Mouse (Mus musculus) layer of hippocampus, postnatal 25 days (tissue): ENCODE measurements at regions not wholly inside any gene's neighbourhood (a gene's known extent, or its start where the extent isn't known, plus 50 kb on each side); places are given as distances from the start of the nearest gene placed in this dataset.

Experiments used
- DNase-seq, 2 experiments: peaks; one replicate each; pipeline ENCODE4 v3.0.0; 2022; ENCODE audit warnings: mixed read lengths in 2 of 2, low spot score in 1 of 2; ENCODE audit errors: extremely low spot score in 1 of 2

DNA sequence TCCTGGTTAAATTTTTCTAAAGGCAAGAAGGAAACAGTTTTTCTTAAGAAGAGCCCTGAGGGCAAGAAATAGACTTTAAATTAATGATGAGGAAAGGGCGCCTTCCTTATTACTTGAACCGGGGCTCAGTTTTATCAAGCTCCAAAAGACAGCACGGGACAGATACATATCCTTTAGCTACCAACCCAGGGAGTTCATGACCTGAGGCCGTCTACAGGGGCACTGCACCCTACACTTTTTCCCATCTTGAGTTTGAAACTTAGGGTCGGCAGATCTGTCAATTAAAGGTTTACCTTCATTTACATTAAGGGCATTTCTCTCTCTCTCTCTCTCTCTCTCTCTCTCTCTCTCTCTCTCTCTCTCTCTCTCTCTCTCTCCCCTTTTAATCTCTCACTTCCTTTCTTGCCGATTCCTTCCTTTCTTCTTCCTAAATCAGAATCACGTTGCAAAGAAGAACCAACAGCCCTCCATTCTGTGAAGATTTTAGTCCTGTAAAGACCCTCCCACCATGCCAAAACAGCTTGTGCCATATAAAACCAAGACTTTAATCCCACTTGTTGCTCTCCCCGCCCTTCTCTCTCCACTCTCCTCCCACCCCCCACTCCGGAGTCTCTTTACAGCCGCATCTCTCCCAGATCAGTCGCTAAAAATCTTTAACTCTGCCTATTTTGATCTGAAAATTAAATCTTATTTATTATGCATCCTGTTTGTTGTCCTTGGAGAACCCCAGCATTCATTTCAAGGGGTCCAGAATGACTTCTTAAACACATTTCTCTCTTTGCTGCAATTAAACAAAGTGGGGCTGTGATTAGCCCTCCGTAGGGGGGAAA lies 185.5 kb upstream of the Sp8 start:
- DNase-seq = no peak

DNA sequence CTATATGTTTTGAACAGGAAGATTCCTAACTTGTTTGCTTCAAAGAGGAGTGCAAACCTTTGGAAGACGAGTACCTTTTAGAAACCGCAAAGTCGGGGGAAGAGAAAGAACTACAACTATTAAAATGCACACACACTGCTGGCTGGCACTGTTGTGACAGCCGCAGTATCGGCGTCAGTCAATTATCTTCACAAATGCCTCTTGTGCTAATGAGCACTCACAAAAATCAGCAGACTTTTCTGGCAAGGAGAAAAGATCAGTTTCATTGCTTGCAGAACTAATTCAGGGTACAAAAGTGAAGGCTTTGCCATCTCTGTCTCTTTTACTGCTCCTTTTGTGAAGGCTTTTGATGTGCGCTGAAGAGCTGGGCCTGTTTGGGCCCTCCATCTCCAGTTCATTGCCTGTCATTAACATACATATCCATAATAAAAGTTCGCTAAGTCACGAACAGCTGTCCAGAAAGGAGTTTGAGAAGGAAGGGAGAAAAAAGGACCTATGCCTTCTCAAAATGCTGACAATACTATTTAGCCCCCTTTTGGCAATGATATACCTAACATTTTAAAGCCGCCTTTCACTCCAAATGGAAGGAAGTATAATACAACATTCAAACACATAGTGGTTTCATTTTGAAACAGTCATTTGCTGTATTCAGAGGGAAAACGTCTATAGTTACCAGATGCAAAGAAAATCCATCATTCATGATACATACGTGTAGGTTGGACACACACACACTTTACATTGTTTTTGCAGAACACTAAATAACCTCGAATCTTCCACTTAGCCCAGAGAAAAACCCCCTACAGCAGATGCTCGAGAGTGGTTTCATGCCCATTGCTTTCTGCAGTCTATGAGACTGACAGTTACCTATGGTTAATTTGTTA lies 186.6 kb upstream of the Sp8 start:
- no peak for DNase-seq

DNA sequence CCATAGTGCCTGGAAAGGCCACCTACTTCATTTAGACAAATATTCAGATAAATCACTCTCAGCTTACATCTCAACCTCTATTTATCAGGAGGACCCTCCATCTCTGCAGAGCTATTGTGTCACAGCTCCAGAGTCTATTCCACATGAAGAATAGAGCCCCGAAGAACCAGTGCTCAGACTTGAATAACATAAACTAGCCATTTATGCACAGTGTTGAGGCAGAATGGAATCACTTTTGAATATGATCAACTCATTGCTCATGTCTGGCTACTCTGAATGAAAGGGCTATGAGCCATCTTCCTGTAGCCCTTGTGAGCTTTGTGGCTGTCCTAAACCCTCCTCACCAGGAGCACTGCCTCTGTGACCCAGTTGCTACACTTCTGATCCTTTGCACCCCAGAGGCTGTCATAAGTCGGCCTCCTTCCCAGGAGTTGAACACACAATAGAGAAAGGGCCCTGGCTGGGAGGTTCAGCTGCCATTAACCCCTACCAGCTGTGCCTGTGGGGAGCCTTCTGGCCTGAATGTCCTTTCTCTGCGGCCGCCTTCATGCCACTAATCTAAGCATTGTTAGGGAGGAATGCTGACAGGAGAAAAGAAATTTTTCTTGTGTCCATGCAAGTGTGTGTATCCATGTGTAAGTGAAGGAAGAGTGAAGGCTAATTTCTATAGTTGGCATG lies 195.5 kb upstream of the Sp8 start:
- no peak for DNase-seq

DNA sequence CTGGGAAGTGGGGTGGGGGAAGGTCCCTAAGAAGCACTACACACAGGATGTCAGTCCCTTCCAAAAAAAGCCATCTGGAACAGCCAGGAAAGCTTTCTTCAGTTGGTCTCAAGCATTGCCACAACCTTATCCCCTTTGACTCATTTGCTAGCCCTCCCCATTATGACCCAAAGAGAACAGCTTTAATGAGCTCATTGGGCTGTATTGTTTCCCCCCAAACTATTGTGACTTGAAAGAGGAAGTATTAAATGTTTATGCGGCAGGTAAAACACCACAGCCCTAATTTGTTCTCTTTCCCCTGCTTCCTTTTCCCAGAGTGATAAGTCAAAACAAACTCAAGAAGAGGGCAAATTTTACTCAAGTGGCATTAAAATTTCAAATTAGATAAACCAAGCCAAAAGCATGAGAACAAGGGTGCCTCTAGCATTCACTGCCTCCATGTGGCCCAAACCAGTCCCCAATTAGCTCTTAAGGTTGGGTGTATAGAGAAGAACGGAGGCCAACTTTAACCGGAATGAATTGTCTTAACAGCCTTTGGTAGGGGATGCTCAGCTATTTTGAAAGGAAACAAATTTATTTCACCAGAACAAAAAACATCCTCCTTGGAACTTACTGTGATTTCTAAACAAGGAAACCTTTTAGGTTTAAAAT lies 196.7 kb upstream of the Sp8 start:
- no peak for DNase-seq

DNA sequence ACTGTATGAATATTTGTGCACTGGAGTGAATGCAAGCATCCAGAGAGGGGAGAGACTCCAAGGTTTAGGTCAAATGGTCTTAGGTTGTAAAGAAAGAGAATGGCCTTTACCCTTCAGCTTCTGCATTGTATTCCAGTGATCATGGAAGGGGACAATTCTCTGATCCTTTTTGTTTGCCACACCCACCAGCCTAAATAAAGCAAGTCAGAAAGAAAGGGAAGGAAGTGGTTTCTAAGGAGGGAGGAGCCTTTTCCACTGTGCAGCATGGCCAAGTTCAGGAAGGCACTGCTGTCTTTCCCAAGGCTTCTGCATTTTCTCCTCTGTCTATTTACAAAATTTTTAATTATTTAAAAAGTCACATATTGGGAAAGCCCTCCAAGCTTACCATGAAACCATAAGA lies 197.5 kb upstream of the Sp8 start:
- no peak for DNase-seq

DNA sequence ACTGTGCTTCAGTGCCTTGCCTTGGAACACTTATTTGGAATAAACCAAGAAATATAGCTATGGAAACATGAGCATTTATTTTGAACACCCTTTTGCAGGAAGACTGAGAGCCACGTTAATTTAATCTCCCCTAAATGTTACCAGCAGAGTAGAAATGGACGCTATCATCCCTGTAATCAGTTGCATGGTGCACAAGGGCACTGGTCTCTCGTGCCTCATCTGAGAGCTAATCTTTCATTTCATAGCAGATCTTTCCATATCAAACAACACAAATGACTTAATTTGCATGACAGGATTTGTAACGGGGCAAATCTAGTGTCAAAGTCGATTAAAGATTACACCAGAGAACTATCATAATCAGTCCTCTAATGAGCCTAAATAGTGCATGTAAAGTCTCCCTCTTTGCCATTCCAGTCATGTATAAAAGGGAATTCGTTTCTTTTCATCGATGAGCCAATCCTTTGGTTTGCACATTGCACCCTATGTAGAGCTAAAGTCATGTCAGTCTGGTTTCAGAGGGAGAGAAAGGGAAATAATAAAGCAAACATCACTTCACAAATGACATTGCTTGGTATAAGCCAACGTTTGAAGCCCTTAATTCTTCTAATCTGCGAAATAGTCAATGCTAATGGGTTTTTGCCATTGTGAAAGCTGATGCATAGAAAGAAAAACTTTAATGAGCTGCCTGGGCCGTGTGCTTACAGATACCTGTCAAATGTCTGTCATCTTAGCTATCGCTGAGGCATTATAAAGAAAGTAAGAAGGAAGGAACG lies 198.7 kb upstream of the Sp8 start:
- no peak for DNase-seq

DNA sequence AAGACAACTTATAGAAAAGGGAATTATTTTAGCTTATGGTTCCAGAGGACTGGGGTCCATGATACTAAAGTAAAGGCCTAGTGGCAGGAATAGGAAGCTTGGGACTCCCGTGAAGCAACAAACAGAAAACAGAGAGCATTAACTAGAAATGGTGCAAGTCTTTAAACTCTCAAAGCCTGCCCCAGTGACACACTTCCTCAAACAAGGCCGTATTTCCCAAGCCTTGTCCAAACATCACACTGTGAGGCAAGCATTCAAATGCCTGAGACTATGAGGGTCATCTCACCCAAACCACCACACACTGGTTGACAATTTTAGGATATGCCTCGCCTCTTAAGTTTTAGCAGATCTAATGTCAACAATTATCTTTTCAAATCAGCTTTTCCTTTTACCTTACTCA lies 205.2 kb upstream of the Sp8 start:
- no peak for DNase-seq

DNA sequence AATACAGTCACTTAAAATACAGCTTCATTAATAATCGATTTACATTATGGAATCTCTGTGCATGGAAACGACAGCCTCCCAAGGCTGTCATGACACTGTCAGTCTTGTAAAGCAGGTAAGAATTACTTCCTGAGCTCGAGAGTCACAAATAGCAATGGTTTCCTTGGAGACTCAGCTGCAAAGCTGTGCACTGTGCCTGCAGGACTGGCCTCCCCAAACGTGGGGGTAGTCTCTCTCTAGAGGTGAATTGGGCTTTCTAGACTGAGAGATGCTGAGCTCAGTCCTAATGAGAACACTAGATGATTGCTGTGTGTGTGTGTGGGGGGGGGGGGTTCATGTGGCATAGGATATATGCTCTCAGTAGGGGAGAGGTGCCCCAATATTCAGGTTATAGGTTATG lies 208.9 kb upstream of the Sp8 start:
- DNase-seq = no peak

DNA sequence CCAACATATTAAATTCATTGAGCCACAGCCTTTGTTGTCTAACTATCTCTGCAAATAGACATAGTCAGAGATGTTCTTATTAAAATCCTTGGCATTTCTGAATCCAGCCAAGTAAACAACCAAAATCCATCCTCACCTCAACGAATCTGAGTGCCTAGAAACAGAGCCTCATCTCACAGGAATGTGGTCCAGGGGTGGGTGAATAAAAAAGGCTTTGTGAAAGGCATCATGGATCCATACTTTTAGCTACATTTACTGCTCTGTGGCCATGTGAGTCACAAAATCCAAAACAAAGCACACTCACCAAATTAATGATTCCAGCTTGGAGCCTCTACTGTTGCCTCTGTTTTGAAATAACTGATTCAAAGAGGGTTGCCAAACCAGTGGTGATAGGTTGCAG lies 210.7 kb upstream of the Sp8 start:
- DNase-seq = no peak

DNA sequence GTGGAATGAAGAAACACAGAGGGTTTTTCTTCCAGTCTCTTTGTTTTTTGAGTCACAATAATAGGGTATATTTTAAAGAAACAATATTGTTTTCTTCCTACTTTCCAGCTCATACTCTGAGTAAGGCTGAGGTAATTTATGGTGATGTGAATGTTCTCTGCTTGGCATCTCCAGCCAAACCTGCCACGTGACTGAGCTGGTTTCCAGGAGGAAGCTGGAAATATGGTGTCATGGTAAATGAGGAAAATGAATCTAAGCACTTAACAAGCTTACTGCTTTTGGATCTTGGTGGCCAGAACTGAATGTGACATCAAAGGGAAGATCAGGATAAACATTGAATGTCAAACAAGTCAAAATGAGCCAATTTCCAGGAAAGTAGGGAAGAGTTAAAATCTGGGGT lies 215.8 kb upstream of the Sp8 start:
- DNase-seq = no peak

DNA sequence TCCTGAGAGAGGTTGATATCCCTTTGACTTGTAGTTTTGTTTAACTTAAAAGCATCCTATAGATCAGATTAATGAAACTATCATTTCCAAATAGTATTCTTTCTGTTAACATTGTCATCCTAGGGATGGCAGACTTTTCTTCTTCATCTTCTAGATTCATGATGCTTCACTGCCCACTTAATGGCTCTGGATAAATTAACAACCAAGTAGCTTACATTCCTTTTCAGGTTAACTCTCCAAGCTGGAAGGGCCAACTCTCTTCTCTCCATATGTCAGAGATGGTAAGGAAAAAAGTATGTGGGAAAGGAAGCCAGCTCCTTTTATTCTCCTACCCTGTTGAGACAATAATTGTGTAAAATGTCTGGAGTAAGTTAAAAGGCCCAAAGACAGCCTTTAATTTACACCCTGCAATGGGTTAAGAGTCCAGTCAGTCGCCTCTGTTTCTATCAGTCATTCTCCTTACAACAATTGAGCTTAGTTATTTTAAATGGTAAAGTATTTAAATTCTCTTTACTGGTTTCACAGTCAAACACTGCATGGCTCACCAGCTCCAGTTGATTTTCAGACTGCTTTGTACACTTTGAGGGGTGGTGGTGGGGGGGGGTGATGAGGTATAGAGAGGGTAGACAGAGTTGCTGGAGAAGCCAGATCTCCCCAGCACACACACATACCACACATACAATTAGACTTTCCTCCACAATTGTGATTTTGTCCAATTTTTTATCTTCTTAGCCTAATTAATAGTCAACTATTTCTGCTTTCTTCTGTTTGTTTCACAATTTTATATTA lies 224.2 kb upstream of the Sp8 start:
- DNase-seq = no peak

DNA sequence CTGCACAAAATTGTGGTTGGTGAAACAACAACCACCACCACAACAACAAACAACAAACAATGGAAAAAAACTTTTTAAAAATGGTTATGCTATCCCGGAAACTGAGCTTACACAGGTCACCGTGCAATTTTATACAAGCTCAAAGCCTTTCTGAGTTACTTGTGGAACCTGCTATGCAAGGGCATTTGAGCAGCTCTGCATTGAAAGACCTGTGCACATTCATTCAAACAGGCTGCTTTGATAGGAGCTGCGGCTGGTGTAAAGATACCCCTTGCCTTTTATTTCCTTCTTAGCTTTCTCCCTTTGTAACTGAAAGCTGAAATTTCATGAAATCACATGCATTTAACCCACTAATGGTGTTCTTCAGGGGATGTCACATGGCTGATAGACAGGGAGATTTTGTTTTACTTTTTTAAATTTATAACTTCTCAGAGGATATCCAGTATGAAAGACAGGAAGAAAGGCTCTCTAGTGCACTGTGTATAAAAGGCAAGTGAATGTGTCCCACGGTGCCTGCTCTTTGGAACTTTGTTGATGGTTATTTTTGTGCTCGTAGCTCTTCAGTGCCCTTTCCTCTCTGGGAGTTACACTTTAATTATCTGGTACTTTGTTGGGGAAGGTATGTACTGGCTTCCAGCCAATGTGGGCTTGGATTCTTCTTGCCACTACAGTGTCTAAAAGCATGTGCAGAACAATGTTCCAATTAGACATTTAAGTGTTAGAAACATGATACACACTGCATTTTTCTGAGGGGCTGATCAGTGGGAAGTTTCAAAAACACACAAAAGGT lies 225.1 kb upstream of the Sp8 start:
- DNase-seq = no peak

DNA sequence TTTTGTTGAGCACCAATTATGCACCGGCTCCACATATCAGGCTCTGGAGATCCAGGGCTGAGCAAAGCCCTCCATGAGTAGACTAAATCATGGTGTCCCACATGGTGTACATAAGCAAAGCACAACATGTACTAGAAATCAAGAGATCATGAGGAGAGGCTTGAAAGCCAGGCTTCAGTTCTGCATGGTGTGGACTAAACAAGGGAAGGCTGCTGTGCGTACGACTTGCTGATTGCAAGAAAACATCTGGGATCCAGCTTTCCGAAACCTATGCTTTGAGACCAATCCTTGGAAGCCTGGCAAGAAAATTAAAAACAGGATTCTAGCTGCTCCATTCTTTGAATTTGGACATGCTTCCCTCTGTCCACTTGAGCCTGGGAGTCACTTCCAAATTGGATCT lies 249.1 kb upstream of the Sp8 start:
- no peak for DNase-seq

DNA sequence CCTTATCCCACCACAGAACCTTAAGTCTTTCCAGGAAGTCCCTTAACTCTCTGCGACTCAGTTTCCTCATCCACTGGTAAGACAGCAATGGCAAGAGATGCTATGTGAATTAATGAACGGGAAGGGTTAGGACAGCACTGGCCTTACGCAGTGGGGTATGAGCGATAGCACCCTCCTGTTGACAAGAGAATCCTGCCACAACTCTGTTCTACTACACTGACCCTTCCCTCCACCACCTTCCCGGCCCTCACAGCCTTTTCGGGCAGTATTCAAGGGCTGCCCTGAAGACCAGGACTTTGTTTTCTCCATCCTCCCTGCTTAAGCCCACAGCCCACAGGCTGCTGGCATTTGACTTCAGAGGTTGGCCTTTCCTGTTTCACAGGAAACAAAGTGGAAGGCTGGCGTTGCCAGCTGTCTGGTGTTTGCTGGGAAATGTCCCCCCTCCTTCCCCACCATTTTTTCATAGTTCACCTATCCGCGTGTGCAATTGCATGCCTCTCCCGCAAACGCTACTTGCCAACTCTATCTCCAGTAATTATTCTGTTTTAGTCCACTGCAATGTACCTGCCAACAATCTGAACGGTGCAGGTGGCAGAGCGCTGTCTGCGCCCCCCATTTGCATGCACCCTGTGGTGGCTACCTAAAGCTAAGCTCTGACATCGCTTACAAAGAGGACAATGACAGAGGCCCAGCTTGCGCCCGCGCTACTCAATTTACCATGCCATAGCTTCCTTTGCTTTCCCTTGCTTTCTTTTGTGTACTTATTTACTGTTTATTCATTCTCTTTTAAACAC lies 251.2 kb upstream of the Sp8 start:
- no peak for DNase-seq

DNA sequence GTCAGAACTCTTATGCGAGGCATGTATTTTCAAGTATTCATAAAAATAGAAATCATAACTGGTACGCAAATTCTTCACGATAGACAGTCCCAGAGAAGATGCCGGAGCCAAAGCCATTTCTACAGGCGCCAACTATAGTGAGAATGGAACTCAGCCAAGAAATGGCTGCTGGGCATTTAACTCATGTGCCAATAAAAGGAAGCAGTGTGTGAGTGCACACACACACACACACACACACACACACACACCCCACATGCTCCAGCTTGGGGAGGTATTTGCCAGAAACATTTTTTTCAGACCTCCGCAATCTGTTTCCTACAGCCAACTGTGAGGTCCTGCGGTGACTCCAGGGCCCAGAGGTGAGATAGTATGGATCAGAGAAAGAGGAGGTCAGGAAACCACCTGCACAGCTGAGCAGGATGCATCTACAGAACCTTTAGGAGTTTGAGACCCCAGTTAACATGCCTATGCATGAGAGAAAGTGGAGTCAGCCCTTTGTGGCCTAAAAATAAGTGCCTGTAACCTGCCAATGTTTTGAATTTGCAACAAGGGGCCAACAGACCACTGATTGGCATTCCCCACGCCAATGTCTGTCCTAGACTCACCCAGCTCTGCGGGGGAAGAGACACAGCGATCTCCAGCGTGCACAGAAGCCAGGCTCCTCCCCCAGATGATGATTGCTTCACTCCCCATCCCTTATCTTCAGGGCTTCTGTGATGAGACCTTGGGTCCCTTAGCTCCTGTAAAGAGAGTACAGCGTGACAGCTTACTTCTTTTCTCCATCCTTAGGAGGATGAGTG lies 262.1 kb upstream of the Sp8 start:
- no peak for DNase-seq

DNA sequence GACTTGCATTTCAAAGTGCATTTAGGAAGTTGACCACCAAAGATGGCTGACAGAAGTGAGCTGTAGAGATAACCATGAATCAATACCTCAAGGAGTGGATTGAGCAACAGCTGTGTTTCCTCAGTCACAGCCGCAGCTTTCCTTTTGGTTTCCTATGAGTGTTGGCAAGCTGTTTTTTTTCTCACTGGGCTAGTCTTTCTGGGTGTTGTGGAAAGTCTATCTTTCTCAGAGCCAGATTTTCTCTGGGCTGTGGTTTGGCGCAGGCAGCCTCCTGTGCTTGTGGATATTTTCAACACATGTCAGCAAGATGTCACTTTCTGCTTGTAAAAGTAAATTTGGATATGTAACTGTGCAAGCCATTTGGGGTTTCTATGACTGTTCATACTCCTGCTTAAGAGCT lies 268.6 kb upstream of the Sp4 start:
- DNase-seq = no peak

DNA sequence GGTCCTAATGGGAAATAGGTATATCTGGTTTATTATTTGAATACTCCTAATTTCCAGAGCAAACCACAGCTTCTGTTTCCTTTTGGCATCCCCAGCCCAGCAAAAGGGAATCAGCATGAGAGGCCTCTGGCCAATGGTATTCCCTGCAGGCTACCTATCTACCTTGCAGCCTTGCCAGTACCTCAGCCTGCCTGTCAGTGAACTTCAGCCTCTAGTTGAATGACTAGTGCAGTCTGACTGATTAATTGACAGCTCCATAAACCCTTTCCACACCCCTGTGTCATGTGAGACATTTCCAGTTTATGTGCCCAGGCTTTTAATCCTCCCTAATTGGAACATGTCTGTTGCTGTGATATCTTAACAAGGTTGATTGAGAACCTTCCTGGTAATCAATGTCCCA lies 265.4 kb upstream of the Sp4 start:
- no peak for DNase-seq
